Mouse (Mus musculus) gastrocnemius, postnatal 36 days (tissue): ENCODE results near the gene Olfr770. TPM values are rescaled to one million over a fixed set of nuclear protein-coding genes. Genes with fewer than 3 reads are reported as not detected.
"Not testable (repeated sequence)": the region's sequence is repeated elsewhere in the genome, so short reads cannot be mapped to it uniquely, and the experiment has no call there.

Experiments
- DNase-seq, 2 experiments: peaks; one replicate each; pipeline ENCODE4 v3.0.0; 2022
- intact Hi-C: fragments of 180-260 bp; cut with DNase I; formaldehyde crosslinking; loops from one replicate; pipeline ENCODE4 v1.15.1; 2025
- long read RNA-seq, 2 experiments: library from polyadenylated mRNA; stranded (forward); transcript quantifications; one replicate each; pipeline ENCODE4 v2.0.0; 2021
- total RNA-seq, 2 experiments: library from RNA; stranded (reverse); gene quantifications; 2 replicates each; pipeline ENCODE4 v1.2.3; 2021

Gene Olfr770
- total RNA-seq = not detected
- long read RNA-seq, experiment 1 = 0 reads
- long read RNA-seq, experiment 2 = 0 reads

- intact Hi-C loops = no loop called here
- DNase-seq = no peak
These were observed at the start of gene Olfr770 for GRCm38 (mm10) chr10:129138898-129139297. TSS of gene Olfr770 (minus strand) at chr10:129138998.

- not testable (repeated sequence) for DNase-seq
These were observed 48.5 kb upstream of the Olfr770 start, which contains the start of gene Olfr773 for GRCm38 (mm10) chr10:129187319-129187718. TSS of gene Olfr773 (minus strand) at chr10:129187419.

GRCm38 (mm10) chr10:129177821-129178220, 39.0 kb upstream of the Olfr770 start, which contains the start of gene Olfr772:
TSS of gene Olfr772 (minus strand) at chr10:129177921.
- intact Hi-C loops, DNase-seq: not testable (repeated sequence)

More at GRCm38 (mm10) chr10:129187319-129187718, 48.5 kb upstream of the Olfr770 start, which contains the start of gene Olfr773:
- intact Hi-C loops = not testable (repeated sequence)

- DNase-seq = no peak
- intact Hi-C loops = no loop called here
These were observed 25.9 kb upstream of the Olfr770 start, which contains the start of gene Olfr771 for GRCm38 (mm10) chr10:129164651-129165050. TSS of gene Olfr771 (minus strand) at chr10:129164751.

- intact Hi-C loops = no loop called here
- no peak for DNase-seq
These were observed 21.0 kb downstream of the Olfr770 start, which contains the start of gene Olfr769 for GRCm38 (mm10) chr10:129117761-129118160. TSS of gene Olfr769 (minus strand) at chr10:129117861.

GRCm38 (mm10) chr10:129115146-129115545, 23.7 kb downstream of the Olfr770 start:
- intact Hi-C loops = no loop called here
- no peak for DNase-seq

- intact Hi-C loops = no loop called here
These were observed 37.6 kb downstream of the Olfr770 start for GRCm38 (mm10) chr10:129101231-129101630.

GRCm38 (mm10) chr10:129099275-129099674, 39.5 kb downstream of the Olfr770 start, which contains the start of gene Olfr768:
TSS of gene Olfr768 (minus strand) at chr10:129099375.
- DNase-seq = no peak
- intact Hi-C loops = no loop called here

More at GRCm38 (mm10) chr10:129101231-129101630, 37.6 kb downstream of the Olfr770 start:
- DNase-seq = no peak

- DNase-seq, intact Hi-C loops: not testable (repeated sequence)
These were observed 56.0 kb downstream of the Olfr770 start, which contains the start of gene Olfr767 for GRCm38 (mm10) chr10:129082810-129083209. TSS of gene Olfr767 (minus strand) at chr10:129082910.

Other genes with a start within 250 kb of the Olfr770 start
- 1 to 10 TPM; 2.8 to 5.8 TPM for gene Gdf11, start 247.3 kb downstream of the Olfr770 start, total RNA-seq
- gene Cd63, start 238.0 kb downstream of the Olfr770 start, total RNA-seq = 100 to 1,000 TPM in 1 of 2 experiments, 10 to 100 TPM in 1; 94.8 to 103 TPM
- 1 to 10 TPM; 3.5 to 4.1 TPM for gene Rdh5, start 216.1 kb downstream of the Olfr770 start, total RNA-seq
- 100 to 1,000 TPM; 146 to 165 TPM for gene Bloc1s1, start 215.0 kb downstream of the Olfr770 start, total RNA-seq
- 10 to 100 TPM; 47.9 to 60.1 TPM for gene Itga7, start 205.2 kb downstream of the Olfr770 start, total RNA-seq
- gene Mettl7b, start 178.0 kb downstream of the Olfr770 start, total RNA-seq = under 1 TPM in 1 of 2 experiments, not detected in 1; 0.28 TPM
- gene Olfr9, start 149.6 kb downstream of the Olfr770 start, total RNA-seq = not detected
- not detected for gene Olfr763, start 128.2 kb downstream of the Olfr770 start, total RNA-seq
- gene Olfr764-ps1, start 99.1 kb downstream of the Olfr770 start, total RNA-seq = not detected
- gene Olfr765, start 89.0 kb downstream of the Olfr770 start, total RNA-seq = not detected
- not detected for gene Olfr766-ps1, start 70.0 kb downstream of the Olfr770 start, total RNA-seq
- gene Olfr767, start 56.1 kb downstream of the Olfr770 start, total RNA-seq = not detected
- not detected for gene Olfr768, start 39.6 kb downstream of the Olfr770 start, total RNA-seq
- gene Olfr769, start 21.1 kb downstream of the Olfr770 start, total RNA-seq = not detected
- gene Olfr771, start 25.8 kb upstream of the Olfr770 start, total RNA-seq = not detected
- not detected for gene Olfr772, start 38.9 kb upstream of the Olfr770 start, total RNA-seq
- gene Olfr773, start 48.4 kb upstream of the Olfr770 start, total RNA-seq = not detected
- not detected for gene Olfr774, start 97.2 kb upstream of the Olfr770 start, total RNA-seq
- not detected for gene Olfr775, start 109.4 kb upstream of the Olfr770 start, total RNA-seq
- gene Olfr776, start 120.1 kb upstream of the Olfr770 start, total RNA-seq = not detected
- not detected for gene Olfr777, start 132.5 kb upstream of the Olfr770 start, total RNA-seq
- gene Olfr780, start 179.1 kb upstream of the Olfr770 start, total RNA-seq = not detected
- gene Olfr781, start 189.9 kb upstream of the Olfr770 start, total RNA-seq = not detected
- gene Olfr782, start 209.9 kb upstream of the Olfr770 start, total RNA-seq = not detected
- under 1 TPM in 1 of 2 experiments, not detected in 1; 0.10 TPM for gene Olfr784, start 245.1 kb upstream of the Olfr770 start, total RNA-seq